Mouse (Mus musculus) cerebellum, adult 9-11 months (tissue): ENCODE measurements around the gene Olfr906.

Experiments used
- DNase-seq: peaks from one replicate; pipeline ENCODE4 v3.0.0; 2022

Olfr906 gene

DNA sequence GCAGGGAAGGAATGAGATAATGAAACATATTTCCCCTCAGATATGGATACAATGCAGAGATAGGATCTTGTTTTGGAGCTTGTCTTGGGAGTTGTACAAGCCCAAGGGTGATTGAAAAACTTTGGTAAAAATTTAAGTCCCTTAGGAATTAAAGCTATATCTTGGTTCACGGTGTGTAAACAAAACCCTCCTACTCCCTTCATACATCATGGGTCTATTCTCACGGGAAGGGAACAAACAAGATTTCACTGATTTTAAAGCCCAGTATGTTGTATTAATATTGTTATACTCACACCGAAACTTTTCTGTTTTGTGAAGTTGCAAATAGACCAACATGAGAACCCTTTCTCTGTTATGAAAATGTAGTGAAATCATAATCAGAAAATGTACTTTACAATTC is at the start of gene Olfr906:
Gene Olfr906, plus strand, starts transcription at position 301 of the 400 bp plus-strand sequence.
- DNase-seq = no peak

DNA sequence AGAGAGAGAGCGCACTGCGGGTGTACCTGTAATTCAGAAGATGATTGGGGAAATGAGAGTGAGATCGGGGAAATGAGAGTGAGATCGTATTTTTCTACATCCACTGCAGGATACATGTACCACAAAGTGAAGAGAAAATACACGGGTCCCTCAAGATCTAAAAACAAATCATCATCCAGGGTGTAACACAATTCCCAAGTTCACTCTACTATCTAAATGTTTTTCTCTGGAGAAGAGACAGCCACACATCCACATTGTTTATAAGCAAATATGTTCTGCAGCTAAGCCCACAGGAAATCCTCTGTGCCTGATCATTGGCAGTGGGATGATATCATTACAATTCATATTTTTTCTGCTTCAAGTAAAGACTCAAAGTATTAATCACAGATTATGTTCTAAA is 39.5 kb upstream of the Olfr906 start, which contains the start of gene Olfr902:
Gene Olfr902, plus strand, starts transcription at position 301 of the 400 bp plus-strand sequence.
- DNase-seq = no peak

DNA sequence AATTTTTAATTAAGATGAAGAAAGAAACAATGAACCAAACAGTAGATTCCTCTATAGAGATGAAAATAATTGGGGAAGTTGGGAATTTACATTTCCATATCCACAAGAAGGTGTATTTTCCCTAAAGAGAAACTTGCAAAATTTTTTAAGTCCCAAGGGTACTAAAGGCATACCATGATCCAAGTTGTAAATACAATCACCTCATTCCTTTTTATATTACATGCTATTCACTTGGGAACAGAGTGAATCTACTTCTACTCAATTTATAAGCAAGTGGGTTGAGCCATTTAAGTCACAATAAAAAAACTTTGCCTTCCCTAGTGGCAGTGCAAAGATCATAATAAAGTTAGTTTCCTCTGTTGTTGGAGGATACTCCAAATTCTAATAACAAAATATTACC is 24.0 kb upstream of the Olfr906 start, which contains the start of gene Olfr904:
Gene Olfr904, plus strand, starts transcription at position 301 of the 400 bp plus-strand sequence.
- DNase-seq = no peak

DNA sequence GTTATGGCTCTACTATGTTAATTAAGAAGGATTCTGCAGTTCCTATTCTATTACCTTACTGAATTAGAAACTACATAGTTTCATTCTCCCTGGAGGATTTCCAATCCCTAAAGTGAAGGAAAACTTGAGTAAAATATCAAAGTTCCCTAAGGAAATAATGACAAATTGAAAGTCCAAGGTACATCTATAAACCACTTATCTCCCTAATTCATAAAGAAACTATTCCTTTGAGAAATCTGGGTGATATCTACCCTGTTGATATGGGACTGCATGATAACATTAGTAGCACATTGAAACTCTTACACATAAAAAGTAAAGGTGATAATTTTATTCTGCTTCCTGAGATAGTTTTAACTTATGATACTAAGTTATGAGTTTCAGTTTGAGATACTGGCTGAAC is 16.1 kb upstream of the Olfr906 start, which contains the start of gene Olfr905:
Gene Olfr905, plus strand, starts transcription at position 301 of the 400 bp plus-strand sequence.
- no peak for DNase-seq

DNA sequence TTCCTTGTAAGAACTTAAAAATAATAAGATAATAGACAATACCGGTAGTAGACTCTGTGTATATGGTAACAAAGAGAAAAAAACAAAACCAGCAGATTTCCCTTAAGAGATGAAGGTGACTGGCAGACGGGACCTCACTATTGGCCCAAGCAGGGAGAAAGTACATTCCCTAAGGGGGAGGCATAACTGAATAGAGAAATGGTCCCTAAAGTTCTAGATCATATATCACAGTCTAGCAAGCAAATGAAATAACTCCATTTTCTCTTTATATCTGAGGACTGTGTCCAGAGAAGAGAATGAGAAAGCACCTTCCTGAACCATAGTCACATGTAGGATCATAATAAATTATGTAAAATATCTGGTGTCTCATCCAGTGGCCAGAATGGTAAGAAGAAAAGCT is 8.6 kb downstream of the Olfr906 start, which contains the start of gene Olfr907:
Gene Olfr907, plus strand, starts transcription at position 301 of the 400 bp plus-strand sequence.
- no peak for DNase-seq

DNA sequence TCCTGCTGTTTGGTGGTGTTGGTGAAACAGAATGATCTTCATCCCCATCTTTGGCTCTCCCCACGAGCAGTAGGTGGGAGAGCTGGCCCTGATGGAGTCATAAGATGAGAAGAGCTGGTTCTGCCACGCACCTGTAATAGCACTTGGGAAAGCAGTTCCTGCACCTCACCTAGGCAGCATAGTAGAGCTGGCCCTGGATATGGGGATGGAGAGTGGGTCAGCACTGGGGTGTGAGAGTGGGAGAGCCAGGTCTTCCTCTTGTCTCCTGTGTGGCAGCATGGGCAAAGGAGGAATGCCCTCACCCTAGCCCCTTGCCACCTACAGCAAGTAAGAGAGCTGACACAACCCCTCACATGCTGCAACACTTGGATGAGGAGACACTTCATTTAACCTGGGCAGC is 25.5 kb downstream of the Olfr906 start:
- DNase-seq = no peak

DNA sequence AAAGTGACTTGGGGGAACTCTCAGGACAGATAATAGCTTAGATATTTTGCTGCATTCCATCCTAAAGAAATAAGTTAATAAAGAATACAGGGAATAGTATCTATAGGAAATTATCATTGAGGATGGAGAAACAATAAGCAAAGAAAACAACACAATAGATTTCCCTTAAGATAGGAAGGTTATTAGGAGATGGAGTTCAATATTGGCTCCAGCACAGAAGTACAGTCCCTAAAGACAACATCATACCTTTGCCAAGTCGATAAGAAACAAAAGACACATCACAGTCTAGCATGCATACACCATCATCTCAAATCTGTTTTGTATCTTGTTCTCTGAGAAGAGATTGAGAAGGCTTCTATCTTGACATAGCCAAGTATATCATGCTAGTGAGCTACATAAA is 34.4 kb downstream of the Olfr906 start, which contains the start of gene Olfr911-ps1:
Gene Olfr911-ps1, plus strand, starts transcription at position 301 of the 400 bp plus-strand sequence.
- DNase-seq = no peak

DNA sequence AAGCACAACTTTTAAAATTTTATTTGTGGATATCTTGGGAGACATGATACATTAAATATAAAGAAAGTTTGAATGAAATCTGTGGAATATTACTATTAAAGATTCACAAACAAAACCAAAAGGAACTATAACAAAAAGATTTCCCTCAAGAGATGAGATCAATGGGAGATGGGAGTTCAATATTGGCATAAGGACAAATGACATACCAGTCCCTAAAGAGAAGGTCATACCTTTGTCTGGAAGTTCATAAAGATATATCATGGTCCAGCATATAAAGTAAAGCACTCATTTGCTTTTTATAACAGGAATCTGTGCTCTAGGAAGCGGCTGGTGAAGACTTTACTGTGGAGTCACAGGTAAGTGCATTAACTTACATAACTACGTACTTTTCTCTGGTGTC is 50.7 kb downstream of the Olfr906 start, which contains the start of gene Olfr910:
Gene Olfr910, plus strand, starts transcription at position 301 of the 400 bp plus-strand sequence.
- DNase-seq = no peak
